Comparison of ENCODE assay signal across 18 mouse cellular contexts in genomic region chr1:40677306-40677705, GRCm38 (mm10). TPM values are rescaled to one million over a fixed set of nuclear protein-coding genes. Genes with fewer than 3 reads are reported as not detected.
DNase-seq lines count a peak whose midpoint lies in the region; ATAC-seq and TF ChIP-seq lines count a peak whose summit lies in the region.
"Had no signal": no experiment of that assay in that cellular context is flagged by ENCODE, and none has a peak within 500 bp of the region (broad histone marks: within the 10 kb centered on the region; RNA-seq: fewer than 3 reads in every experiment).

No protein-coding gene starts in this region.

- H3K4me1 ChIP-seq in stomach, postnatal 0 days (replicated peaks; ENCODE audit: control insufficient read depth, insufficient read depth): no peaks in the 10 kb centered on the region

- peak; percentile 72 for TF ChIP-seq CTCF in stomach, postnatal 0 days (IDR thresholded peaks at IDR 0.05; ENCODE audit: low read depth)

- no peak overlapping the region for H3K4me2 ChIP-seq in stomach, postnatal 0 days (replicated peaks; ENCODE audit: low read depth)
- H3K4me2 ChIP-seq: heart, embryonic 13.5 days; hindbrain, embryonic 13.5 days; limb, embryonic 13.5 days had no signal

- DNase-seq in gastrocnemius, postnatal 10 days: peak; percentile 18
- DNase-seq in gastrocnemius, adult 8-10 months (ENCODE audit: low spot score in 2 of 2): no peak
- DNase-seq in kidney, adult 9 months: peak; percentile 35
- DNase-seq in kidney, adult 18-20 months: no peak
- peak; percentile 24 for DNase-seq in urinary bladder, postnatal 14 days (ENCODE audit: low spot score)
- DNase-seq in urinary bladder, postnatal 4 days (ENCODE audit: low spot score in 2 of 2): no peak
- peak; percentile 65 for DNase-seq in stomach, postnatal 0 days (ENCODE audit: low spot score)
- no peak for DNase-seq in cerebellum, postnatal 25 days
- DNase-seq: adrenal gland, adult 2 months; cerebellum, adult 11 months; liver, postnatal 0 days; midbrain, embryonic 14.5 days; right cerebral cortex, postnatal 14 days had no signal

- ATAC-seq in stomach, postnatal 0 days (ENCODE audit: low FRiP score, low TSS enrichment): no peak
- ATAC-seq: liver, postnatal 0 days had no signal

- peaks cover 5% of the 10 kb centered on the region; the same call in 1 of the 2 replicates for H3K27me3 ChIP-seq in stomach, postnatal 0 days (ENCODE audit: control insufficient read depth, insufficient read depth, low read length)

- H3K4me3 ChIP-seq in stomach, postnatal 0 days (ENCODE audit: low read depth, low read length): no peak overlapping the region
- H3K4me3 ChIP-seq: heart, embryonic 13.5 days; hindbrain, embryonic 13.5 days; left cerebral cortex, adult 2 months; limb, embryonic 13.5 days had no signal

- WGBS in stomach, postnatal 0 days: 44% methylated on average over 5 of the region's 5 CpGs

- TF ChIP-seq EP300 in stomach, postnatal 0 days (optimal IDR thresholded peaks at IDR 0.05): no peak

- H3K36me3 ChIP-seq in stomach, postnatal 0 days (ENCODE audit: control insufficient read depth, insufficient read depth, low read length): no peaks in the 10 kb centered on the region
- H3K36me3 ChIP-seq: heart, embryonic 13.5 days; hindbrain, embryonic 13.5 days; limb, embryonic 13.5 days had no signal

- H3K9ac ChIP-seq in stomach, postnatal 0 days (ENCODE audit: low read length): no peak overlapping the region
- H3K9ac ChIP-seq: heart, embryonic 13.5 days; hindbrain, embryonic 13.5 days; limb, embryonic 13.5 days; liver, postnatal 0 days had no signal

- H3K27ac ChIP-seq in stomach, postnatal 0 days (replicated peaks): no peak overlapping the region
- H3K27ac ChIP-seq: heart, embryonic 13.5 days; hindbrain, embryonic 13.5 days; left cerebral cortex, adult 2 months; limb, embryonic 13.5 days had no signal

- H3K9me3 ChIP-seq in stomach, postnatal 0 days (ENCODE audit: control insufficient read depth, low read length): no peaks in the 10 kb centered on the region
- H3K9me3 ChIP-seq: heart, embryonic 13.5 days; hindbrain, embryonic 13.5 days; limb, embryonic 13.5 days had no signal

RNA-seq across cellular contexts. Expression of gene Slc9a2, which starts 3.1 kb away (rescaled TPM):
- total RNA-seq in gastrocnemius, postnatal 10 days (2021): 10 to 100 TPM; 20.7 to 20.9 TPM
- 10 to 100 TPM; 13.8 to 24.5 (median 17.3) TPM for total RNA-seq in gastrocnemius, adult 8-10 months (2022)
- polyA plus RNA-seq in stomach, postnatal 0 days (2015; fragmentation: Nextera tagmentation; extraction: Ambion mirVana): 13.9 and 14.2 TPM in 2 replicates
- polyA plus RNA-seq: forebrain, embryonic 11.5 days; hindbrain, embryonic 13.5 days; liver, postnatal 0 days had no signal

Comparison
In these comparisons a context has a peak if more than half of its experiments do, and no peak if none do; other contexts are left out.
1. DNase-seq: peak in gastrocnemius, postnatal 10 days (single experiment), kidney, adult 9 months (single experiment), urinary bladder, postnatal 14 days (single experiment) and stomach, postnatal 0 days (single experiment); none in gastrocnemius, adult 8-10 months (0 of 2), kidney, adult 18-20 months (single experiment), urinary bladder, postnatal 4 days (0 of 2) and cerebellum, postnatal 25 days (0 of 2).